Mouse (Mus musculus): ENCODE measurements around the gene Ints6l.

Gene Ints6l

DNA sequence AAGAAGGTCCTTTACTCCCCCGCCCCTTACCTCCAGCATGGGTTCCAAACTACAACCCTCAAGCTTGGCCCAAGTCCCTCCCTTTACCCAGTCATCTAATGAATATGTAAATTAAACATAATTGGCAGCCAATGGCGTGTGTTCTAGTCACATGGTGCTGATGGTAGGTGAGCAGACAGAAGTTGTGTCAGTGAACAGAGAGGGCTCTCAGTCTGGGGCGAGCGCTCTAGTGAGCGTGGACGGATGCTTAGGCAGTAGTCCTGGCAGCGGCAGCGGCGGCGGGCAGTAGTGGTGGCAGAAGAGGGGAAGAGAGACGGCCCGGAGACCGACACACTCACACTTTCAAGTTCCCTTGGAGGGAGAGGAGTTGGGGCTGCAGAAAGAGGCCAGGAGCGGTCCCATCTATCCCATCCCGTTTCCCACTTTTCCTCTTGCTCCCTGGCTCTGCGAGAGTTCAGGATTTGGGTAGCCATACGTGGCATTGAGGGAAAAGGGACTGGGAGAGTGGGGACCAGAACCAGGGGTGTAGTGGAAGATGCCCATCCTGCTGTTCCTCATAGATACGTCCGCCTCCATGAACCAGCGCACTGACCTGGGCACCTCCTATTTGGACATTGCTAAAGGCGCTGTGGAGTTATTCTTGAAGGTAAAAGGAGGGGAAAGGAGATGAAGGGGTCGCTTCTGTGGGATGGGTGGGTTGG, at the start of gene Ints6l:
Ints6l (plus strand) TSS at position 187 of the 701 bp plus-strand sequence.
- DNase-seq (ENCODE audit: low read depth, low spot score), result peak; percentile 78

- no peak for DNase-seq (ENCODE audit: low read depth, low spot score)
These were observed 49.2 kb upstream of the Ints6l start for GRCm38 (mm10) chrX:56405482-56405881.

DNA sequence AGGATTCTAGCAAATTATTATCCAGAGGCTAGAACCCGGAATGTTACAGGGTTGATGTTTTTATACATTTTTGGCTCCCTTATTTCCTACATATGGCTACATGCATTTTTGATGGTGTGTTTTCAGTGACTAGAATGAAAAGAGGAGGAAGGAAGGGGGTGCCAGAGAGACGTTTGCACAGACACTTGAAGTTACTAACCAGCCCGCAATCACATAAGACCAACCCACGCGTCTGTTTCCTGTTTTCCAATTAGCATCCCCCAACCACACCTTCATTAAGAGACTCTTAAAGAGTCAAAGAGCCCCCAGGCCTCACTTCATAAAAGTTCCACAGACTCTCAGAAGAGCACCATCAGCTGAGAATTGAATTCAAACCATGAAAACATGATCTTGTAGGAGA, 48.5 kb upstream of the Ints6l start:
- no peak for DNase-seq (ENCODE audit: low read depth, low spot score)

- no peak for DNase-seq (ENCODE audit: low read depth, low spot score)
These were observed 38.4 kb upstream of the Ints6l start for GRCm38 (mm10) chrX:56416277-56416676.

- DNase-seq (ENCODE audit: low read depth, low spot score), result no peak
These were observed 37.1 kb upstream of the Ints6l start for GRCm38 (mm10) chrX:56417541-56417940.

DNA sequence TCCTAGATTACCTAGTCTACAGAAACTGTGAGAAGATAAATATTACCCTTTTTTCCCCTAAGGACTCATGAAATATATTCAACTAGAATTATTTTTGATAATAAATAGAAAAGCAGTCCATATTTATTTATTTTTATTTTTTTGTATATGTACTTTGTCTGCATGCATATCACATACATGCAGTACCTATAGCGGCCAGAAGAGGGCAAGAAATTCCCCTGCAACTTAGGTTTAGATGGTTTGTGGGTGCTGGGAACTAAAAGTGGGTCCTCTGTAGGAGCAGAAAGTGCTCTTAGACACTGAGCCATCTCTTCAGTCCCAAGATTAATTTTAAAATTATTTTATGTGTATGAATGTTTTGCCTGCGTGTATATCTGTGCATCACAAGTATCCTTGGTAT, 24.1 kb upstream of the Ints6l start:
- DNase-seq (ENCODE audit: low read depth, low spot score), result peak; percentile 15

GRCm38 (mm10) chrX:56435758-56436283, 18.8 kb upstream of the Ints6l start:
- no peak for DNase-seq (ENCODE audit: low read depth, low spot score)

GRCm38 (mm10) chrX:56446487-56447428, 7.9 kb upstream of the Ints6l start:
- DNase-seq (ENCODE audit: low read depth, low spot score), result no peak

GRCm38 (mm10) chrX:56447524-56448015, 7.1 kb upstream of the Ints6l start, which contains the start of gene Gm2174:
TSS of gene Gm2174 (plus strand) at chrX:56447965.
- no peak for DNase-seq (ENCODE audit: low read depth, low spot score)

GRCm38 (mm10) chrX:56455372-56456246, 952 bp downstream of the Ints6l start:
- peak; percentile 89 for DNase-seq (ENCODE audit: low read depth, low spot score)

DNA sequence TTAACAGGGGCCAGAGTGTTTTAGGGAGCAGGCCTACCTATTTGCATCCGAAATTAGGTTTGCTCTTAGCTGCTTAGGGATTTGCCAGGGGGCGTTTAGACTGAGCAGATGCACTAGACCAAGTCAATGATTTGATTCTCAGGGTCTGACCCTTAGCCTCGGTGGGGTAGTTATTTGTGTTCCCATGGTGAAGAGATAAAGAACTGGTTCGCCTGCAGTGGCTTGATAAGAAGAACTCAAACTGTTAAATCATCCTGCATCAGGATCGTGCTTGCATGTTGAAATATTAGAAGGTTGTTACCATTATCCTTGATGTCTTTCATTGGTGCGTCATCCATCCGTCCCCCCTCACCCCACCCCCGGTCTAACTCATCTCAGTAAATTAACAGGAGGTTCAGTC, 1.7 kb downstream of the Ints6l start:
- peak; percentile 40 for DNase-seq (ENCODE audit: low read depth, low spot score)

DNA sequence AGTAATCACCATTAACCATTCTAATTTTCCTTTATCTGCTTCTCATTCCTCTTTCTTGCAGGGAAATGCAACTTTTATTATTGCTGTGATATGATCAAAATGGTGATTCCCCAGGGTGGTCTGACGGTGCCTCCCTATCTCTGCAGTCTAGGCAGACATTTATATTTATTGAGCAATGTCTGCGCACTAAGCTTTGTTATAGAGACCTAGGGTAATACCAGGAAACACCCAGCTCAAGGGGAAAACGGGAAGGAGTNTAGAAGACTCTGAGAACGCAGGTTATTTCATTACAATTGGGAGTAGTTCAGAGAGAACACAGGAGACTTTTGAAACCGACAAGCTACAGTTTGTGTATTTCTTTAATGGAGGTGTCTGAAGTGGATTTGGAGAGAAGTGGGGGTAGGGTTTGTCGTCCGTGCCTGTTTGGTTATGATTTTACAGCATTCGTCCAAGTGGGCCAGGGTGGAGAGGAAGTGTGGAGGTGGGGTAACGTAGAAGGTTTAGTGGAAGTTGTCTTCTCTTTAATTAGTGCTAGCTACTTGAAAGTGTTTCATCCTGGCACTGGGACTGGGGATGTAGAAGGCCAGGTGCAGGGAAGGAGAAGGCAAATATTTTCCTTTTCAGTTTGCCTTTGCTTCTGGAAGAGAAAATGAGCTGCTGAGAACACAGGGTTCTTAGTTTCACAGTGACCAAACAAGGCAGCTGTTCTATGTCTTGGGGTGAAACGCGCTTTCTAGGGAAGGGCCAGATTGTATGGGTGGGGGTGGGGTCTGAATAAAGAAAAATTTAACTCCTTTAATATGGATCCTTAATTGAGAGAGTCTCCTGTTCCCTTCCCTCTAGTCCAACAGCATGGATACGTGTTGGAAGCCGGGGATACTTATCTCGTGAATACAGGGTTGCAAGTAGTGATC, 7.6 kb downstream of the Ints6l start:
- DNase-seq (ENCODE audit: low read depth, low spot score), result no peak

- DNase-seq (ENCODE audit: low read depth, low spot score), result no peak
These were observed 10.2 kb downstream of the Ints6l start for GRCm38 (mm10) chrX:56464906-56465305.

DNA sequence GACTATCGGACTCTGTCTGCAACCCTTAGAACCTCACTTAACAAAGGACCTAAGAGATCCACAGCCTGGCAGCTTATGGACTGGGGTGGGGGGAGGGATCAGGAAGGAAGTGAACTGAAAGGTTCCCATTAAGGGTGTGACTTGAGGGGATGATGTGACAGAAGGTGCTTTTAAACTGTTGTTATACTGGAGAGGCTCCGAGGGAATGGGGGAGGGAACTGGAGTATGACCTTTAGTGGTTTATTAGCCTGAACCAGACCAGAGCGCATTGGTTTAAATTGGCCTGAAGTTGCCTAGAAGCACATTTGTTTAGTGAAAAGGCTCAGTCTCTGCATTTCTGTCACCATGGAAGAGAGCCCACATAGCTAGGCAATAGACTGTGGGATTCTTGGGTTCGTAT, 13.0 kb downstream of the Ints6l start:
- no peak for DNase-seq (ENCODE audit: low read depth, low spot score)

DNA sequence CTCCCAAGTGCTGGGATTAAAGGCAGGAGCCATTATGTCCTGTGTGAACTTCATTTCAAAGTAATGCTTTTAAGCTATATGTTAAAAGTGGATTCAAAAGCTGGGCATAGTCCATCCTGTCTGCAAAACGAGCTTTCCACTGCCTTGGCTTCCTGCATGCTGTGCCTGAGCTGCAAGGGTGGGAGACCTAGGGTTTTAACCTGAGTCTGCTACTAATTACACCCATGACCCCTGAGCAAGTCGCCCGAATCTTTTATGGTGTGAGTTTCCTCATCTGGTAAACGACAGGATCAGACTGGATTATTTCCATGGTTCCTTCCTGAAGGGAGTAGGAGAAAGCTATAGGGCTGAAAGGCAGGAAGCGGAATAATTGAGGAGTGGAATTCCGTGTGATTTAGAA, 13.8 kb downstream of the Ints6l start:
- DNase-seq (ENCODE audit: low read depth, low spot score), result no peak

DNA sequence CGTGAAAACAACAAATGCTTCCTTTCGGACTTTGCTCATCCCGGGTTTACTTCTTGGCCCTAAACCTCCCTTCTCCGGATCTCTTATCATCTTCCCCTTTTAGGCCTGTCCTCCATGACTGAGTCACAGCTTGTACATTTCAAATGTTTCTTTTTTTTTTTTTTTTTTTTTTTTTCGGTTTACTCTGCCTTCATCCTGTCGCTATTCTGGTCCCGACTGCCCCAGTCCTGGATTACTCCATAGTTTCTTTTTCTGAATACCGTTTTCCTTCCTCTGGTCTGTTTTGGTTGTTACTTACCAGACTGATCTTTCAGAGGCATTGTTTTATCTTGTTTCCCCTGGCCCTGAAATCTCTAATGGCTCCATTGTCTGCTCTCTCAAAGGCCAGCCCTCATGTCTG, 19.4 kb downstream of the Ints6l start:
- no peak for DNase-seq (ENCODE audit: low read depth, low spot score)

- DNase-seq (ENCODE audit: low read depth, low spot score), result no peak
These were observed 22.9 kb downstream of the Ints6l start for GRCm38 (mm10) chrX:56477553-56477952.

GRCm38 (mm10) chrX:56481906-56482305, 27.2 kb downstream of the Ints6l start:
- no peak for DNase-seq (ENCODE audit: low read depth, low spot score)

DNA sequence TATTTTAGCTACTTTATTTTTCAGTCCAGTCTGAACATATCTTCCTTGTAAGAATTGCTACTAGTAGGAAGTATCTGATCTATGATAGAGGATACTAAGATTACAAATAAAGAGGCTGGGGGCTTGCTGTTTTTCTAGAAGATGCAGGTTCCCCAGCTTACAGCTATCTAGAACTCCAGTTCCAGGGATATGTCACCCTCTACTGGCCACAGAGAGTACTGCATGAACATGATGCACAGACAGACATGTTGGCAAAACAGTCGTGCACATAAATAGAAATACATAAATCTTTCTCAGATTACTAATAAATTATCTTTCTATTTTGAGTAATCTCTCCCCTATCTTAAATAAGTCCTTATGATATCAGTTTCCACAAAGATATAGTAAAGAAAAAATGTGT, 35.1 kb downstream of the Ints6l start:
- DNase-seq (ENCODE audit: low read depth, low spot score), result peak; percentile 81

GRCm38 (mm10) chrX:56497241-56497640, 42.6 kb downstream of the Ints6l start:
- peak; percentile 55 for DNase-seq (ENCODE audit: low read depth, low spot score)

Measured in 3T3-L1 (cell line).